Mouse (Mus musculus) adrenal gland, adult 10 weeks (tissue): ENCODE data around the gene Phf11b. TPM values are rescaled to one million over a fixed set of nuclear protein-coding genes. Genes with fewer than 3 reads are reported as not detected.

Source experiments
- polyA plus RNA-seq: library from polyadenylated mRNA; stranded (reverse); fragments of 350-450 nt; fragmentation: Illumina TruSeq; extraction: RNeasy Lipid Tissue Mini Kit (QIAGEN cat#74804); gene quantifications from one replicate; pipeline ENCODE4 v1.2.3, GENCODE M21; 2014; ENCODE audit warnings: low read depth, low replicate concordance

The Phf11b gene
- 12.0 TPM for polyA plus RNA-seq

DNA sequence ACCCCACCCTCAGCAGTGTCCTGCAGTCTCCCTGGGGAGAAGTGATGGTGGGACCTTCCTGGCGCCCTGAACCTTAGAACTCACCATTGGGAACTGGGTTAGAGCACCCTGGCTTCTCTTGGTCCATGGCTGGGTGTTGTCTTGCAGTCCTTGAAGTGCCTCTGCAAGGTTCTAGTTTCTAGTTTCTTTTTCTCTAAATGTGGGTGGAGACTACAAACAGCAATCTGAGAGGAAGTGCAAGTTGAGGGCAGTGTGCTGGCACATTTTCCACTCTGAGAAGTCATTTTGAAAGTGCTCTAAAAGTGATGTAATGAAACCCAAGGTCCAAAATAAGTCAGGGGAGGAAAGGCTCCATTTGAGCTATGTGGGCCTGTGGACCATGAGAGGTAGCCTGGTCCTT lies at the start of gene Phf11b:
Gene Phf11b, minus strand, starts transcription at position 163 of the 400 bp plus-strand sequence.

DNA sequence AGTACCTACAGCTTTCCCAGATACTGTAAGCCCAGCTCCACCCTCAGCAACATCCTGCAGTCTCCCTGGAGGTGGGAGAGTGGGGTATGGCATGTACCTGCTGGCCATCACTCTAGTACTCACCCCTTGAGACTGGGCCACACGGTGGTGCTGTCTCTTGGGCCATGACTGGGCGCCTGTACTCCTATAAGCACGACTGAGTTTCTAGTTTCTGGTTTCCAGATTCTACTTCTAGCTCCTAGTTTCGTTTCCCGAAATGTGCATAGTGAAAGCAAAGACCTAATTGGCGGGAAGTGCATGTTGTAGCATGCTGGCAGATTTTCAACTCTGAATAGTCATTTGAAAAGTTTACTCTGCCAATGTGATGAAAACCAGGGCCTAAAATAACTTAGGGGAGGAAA lies 24.1 kb upstream of the Phf11b start, which contains the start of gene Phf11d:
Gene Phf11d, minus strand, starts transcription at position 227 of the 401 bp plus-strand sequence.

DNA sequence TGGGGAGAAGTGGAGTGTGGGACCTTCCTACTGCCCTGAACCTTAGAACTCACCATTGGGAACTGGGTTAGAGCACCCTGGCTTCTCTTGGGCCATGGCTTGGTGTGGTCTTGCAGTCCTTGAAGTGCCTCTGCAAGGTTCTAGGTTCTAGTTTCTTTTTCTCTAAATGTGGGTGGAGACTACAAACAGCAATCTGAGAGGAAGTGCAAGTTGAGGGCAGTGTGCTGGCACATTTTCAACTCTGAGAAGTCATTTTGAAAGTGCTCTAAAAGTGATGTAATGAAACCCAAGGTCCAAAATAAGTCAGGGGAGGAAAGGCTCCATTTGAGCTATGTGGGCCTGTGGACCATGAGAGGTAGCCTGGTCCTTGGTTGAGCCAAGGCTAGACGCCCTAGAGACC lies 43.8 kb downstream of the Phf11b start, which contains the start of gene Phf11a:
Gene Phf11a, minus strand, starts transcription at position 132 of the 400 bp plus-strand sequence.

Other genes with a start within 250 kb of the Phf11b start
- not detected for gene 1700129C05Rik, start 198.5 kb downstream of the Phf11b start, polyA plus RNA-seq
- gene Gm5142, start 162.6 kb downstream of the Phf11b start, polyA plus RNA-seq: not detected
- 65.4 TPM for gene Rcbtb1, start 140.1 kb downstream of the Phf11b start, polyA plus RNA-seq
- not detected for gene Gm6904, start 81.1 kb downstream of the Phf11b start, polyA plus RNA-seq
- 0.76 TPM for gene Phf11a, start 43.8 kb downstream of the Phf11b start, polyA plus RNA-seq
- 19.5 TPM for gene Phf11d, start 24.1 kb upstream of the Phf11b start, polyA plus RNA-seq
- gene Phf11c, start 54.0 kb upstream of the Phf11b start, polyA plus RNA-seq: 1.2 TPM
- gene Setdb2, start 99.5 kb upstream of the Phf11b start, polyA plus RNA-seq: 14.2 TPM
- gene Cab39l, start 99.6 kb upstream of the Phf11b start, polyA plus RNA-seq: 119 TPM